Mouse (Mus musculus) adrenal gland, postnatal 4 days (tissue): ENCODE measurements around the gene Gnat2. TPM values are rescaled to one million over a fixed set of nuclear protein-coding genes. Genes with fewer than 3 reads are reported as not detected.
A peak's percentile ranks its signal among the peaks of the same experiment; 100 is the strongest.

Experiments
- DNase-seq, 2 experiments: peaks; one replicate each; pipeline ENCODE4 v3.0.0; 2021 to 2022; ENCODE audit warnings: low spot score in 2 of 2, mixed read lengths in 2 of 2
- total RNA-seq, 2 experiments: library from RNA; stranded (reverse); gene quantifications; 2 replicates each; pipeline ENCODE4 v1.2.3; 2021

Gnat2 gene
- total RNA-seq, 2 experiments from 2014 or later, result 3.9 to 4.1 TPM

DNA sequence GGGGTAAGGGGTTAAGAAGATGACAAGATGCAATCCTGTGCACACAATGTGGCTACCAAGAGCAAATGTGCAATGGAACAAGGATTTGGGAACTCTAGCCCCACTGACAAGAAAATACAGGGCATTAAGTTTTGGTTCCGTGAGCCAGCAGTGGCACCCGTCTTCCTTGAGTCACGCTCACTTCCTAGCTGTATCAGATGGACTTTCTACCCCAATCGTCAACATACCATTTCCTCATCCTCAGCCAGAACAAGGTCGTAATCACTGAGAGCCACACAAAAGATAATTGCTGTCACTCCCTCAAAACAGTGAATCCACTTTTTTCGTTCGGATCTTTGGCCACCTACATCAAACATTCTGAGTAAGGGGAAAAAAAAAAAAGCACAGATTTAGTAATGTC lies 19.7 kb downstream of the Gnat2 start:
- DNase-seq, result no peak

- no peak for DNase-seq
These were observed 20.1 kb downstream of the Gnat2 start for GRCm38 (mm10) chr3:108112666-108113065.

DNA sequence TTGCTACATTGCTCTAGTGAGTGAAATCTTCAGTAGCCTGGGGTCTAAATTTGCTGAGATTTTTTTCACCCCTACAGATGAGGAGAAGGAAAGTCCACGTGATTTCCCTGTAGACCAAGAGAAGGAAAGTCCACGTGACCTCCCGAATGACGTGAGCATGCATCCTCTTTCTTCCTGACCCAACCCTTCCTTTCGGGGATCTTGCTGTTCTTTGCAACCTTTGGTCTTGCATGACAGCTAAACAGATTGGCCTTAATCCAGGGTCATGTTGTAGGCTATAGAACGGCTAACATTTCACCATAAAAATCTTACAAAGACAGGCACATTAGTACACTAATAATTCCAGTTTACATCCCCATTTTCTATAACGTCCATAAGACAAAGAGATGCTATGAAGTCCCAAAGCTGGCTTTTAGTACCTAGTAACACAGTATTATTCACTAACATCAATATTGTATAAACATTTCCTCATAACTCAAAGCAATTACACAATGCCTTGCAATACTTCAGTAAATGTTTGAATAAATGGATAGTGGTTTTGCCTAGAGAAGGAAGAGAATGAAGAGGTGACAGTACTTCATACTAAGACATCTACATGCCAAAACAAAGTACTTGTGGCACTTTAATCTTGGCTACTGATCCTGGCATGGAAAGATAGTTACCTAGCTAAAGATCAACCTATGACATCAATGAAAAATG lies 21.2 kb downstream of the Gnat2 start:
- DNase-seq, result no peak

GRCm38 (mm10) chr3:108117465-108117864 lies 24.9 kb downstream of the Gnat2 start:
- DNase-seq, result no peak

DNA sequence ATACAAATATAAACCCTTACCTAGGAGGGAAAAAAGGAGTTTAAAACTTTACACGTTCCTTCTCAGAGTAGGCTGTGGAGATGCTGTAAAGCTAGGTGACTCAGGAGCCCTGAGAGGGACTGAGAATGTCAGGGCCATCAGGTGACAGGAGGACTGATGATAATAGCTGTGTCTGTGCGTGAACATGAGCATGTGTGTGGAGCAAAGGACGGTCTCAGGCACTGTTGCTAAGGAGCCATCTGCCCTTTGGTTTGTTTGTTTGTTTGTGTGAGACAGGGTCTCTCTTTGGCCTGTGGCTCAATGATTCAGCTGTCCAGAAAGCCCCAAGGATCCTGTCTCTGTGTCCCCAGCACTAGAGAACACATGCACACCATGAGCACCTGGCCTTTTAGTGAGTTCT lies 28.5 kb downstream of the Gnat2 start:
- no peak for DNase-seq

DNA sequence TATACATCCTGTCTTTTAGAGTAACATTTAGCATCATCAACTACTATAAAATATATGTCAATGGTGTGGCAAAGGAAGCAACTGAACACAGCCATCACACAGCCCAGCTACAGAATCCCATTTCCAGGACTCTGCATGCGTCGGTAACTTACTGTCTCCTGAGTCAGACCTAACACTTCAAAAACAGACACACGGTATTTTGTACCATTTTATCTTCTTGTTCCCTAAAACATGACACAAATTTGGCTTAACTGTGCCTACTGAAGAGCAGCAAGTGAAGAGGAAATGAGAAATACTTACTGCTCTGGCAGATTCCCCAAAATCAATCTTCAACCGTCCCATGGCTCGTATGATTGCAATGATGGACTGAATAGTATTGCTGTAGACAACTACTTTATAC lies 30.7 kb downstream of the Gnat2 start:
- no peak for DNase-seq

GRCm38 (mm10) chr3:108124131-108124530 lies 31.5 kb downstream of the Gnat2 start:
- DNase-seq, result no peak

- no peak for DNase-seq
These were observed 33.7 kb downstream of the Gnat2 start for GRCm38 (mm10) chr3:108126327-108126726.

- no peak for DNase-seq
These were observed 35.9 kb downstream of the Gnat2 start for GRCm38 (mm10) chr3:108128520-108128919.

GRCm38 (mm10) chr3:108129367-108129766 lies 36.8 kb downstream of the Gnat2 start:
- no peak for DNase-seq

GRCm38 (mm10) chr3:108129804-108130203 lies 37.2 kb downstream of the Gnat2 start:
- DNase-seq, result no peak

DNA sequence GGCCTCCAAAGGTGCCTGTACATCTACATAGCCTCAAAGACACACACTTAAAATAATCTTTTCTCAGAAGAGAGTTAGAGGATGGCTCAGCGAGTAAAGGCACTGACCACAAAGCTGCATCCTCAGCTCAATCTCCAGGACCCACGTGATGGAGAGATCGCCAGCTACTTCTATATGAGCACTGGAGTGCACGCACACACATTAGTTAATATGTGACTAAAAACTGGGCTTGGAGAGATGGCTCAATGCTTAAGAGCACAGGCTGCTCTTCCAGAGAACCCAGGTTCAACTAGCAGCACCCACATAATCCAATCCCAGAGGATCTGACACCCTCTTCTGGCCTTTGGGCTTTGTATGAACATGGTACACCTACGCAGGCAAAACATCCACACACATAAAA lies 38.6 kb downstream of the Gnat2 start:
- DNase-seq, result no peak

DNA sequence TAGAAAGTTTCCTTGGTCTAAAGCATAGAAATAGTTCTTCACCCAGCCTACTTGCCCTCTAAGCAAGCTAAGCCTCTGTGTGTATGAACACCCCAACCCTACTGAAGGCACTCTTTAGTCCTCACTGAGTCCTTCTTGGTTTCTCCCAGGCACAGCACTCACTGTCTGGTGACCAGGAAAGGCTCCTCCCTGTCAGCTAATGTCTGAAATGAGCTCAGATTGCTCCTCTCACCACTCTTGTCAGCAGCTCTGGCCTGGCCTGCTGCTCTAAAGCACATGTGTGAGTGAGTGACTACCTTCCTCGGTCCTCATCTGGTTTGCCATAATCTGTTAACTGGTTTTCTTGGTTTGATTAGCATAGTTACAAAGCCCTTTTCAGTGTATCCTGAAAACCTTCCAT lies 39.2 kb downstream of the Gnat2 start:
- no peak for DNase-seq

DNA sequence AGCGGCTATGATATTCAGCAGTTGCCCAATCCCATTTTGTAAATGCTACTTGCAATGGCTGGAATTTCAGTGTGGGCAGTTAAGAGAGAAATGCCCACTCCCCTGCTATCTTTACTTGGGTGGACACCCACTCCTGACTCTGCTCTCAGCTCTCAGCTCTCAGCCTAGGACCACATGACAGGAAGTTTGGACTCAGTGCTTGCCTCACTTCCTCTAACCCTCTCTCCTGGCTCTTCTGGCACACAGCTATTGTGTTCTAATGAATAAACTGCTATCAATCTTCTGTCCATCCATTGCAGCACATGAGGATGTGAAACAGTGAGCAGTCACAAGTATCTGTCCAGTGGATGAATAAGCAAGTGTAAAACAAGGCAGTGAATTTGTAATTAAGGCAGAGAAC lies 39.9 kb downstream of the Gnat2 start:
- DNase-seq, result no peak

DNA sequence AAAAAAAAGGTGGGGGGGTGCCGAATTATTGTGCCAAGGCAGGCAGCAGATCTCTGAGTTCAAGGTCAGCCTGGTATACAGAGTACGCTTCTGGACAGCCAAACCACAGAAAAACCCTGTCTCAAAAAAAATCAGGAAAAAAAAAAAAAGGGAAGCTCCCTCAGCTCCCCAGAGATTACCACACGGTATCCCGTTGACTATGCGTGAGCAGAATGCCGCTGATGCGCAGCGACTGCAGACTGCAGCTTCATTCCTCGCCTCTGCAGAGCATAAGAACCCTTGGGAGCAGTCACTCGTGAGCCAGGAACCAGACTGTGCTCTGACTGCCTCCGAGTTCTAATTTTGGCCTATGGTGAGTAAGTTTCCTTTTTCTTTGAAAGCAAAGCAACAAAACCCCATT lies 42.1 kb downstream of the Gnat2 start:
- DNase-seq, result no peak

DNA sequence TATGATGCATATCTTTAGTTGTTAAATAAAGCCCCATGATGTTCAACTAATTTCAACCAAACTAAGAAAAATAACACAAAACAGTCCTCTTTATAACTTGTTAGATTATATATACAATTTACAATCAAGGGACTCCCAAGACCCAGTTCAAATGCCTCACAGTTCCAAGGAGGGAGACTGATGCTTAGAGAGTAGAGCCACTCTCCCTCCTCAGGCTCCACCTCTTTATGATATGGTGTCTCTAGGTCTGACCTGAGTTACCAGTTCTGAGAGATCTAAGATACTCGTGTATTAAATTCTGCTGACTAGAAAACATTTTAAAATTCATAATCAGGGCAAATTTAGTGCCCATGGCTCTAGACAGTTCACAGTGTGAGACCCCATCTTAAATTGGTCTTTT lies 46.5 kb downstream of the Gnat2 start:
- DNase-seq, result no peak

- no peak for DNase-seq
These were observed 48.2 kb downstream of the Gnat2 start for GRCm38 (mm10) chr3:108140786-108141185.

DNA sequence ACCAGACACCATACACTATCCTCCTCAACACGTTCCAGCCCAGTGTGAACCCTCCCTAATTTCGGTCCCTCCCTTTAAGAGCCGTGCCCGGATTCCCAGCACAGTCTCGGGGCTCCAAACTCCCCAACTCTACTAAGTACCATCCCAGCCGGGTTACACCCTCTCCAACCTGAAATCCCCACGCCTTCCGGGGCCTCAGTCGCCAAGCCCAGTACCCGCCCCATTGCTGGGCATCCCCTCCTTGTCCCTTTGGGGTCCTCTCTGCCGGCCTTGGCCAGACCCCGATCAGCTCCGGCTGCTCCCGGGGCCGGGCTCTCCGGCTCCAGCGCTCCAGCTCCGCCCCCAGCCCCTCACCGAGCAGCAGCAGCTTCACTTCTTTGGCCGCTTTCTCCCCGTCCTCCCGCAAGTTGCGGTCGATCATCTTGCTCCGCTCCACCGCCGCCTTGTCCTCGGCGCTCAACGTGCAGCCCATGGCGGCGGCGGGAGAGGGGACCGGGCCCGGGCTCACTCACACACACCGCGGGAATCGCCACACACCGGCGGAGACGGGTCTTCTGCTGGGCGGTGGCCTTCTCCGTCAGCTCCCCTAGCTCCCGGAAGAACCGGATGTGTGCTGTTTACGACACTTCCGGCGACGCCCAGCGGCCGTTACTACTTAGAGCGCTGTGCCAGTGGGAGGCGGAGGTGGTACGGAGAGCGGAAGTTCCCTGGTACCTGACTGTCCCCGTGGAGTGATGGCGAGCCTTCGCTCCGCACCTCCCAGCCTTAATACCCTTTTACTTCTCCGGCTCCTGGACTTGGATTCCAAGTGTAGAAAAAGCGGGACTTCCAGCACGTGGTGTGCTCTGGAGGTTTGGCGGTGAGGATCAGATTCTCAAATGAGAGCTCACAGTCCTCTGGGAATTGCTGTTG lies 53.2 kb downstream of the Gnat2 start, which contains the start of gene Gnai3:
Gene Gnai3 (minus strand): TSS at position 613 of the 912 bp plus-strand sequence.
- DNase-seq, result peak; percentile 69 to 83

- no peak for DNase-seq
These were observed 54.1 kb downstream of the Gnat2 start for GRCm38 (mm10) chr3:108146671-108147070.

GRCm38 (mm10) chr3:108147386-108148235 lies 55.0 kb downstream of the Gnat2 start:
- peak; percentile 42 to 80 for DNase-seq
